Mouse (Mus musculus): Measurements from ENCODE around the gene Ankzf1.
"Not testable (repeated sequence)": the region's sequence is repeated elsewhere in the genome, so short reads cannot be mapped to it uniquely, and the experiment has no call there.

The Ankzf1 gene

GRCm38 (mm10) chr1:75223532-75223931, 31.6 kb downstream of the Ankzf1 start:
- DNase-seq (ENCODE audit: extremely low spot score, low read depth, low spot score) = no peak

GRCm38 (mm10) chr1:75225473-75225872, 33.5 kb downstream of the Ankzf1 start:
- no peak for DNase-seq (ENCODE audit: extremely low spot score, low read depth, low spot score)

GRCm38 (mm10) chr1:75226138-75226537, 34.2 kb downstream of the Ankzf1 start:
- no peak for DNase-seq (ENCODE audit: extremely low spot score, low read depth, low spot score)

- no peak for DNase-seq (ENCODE audit: extremely low spot score, low read depth, low spot score)
These were observed 35.7 kb downstream of the Ankzf1 start for GRCm38 (mm10) chr1:75227653-75228052.

DNA sequence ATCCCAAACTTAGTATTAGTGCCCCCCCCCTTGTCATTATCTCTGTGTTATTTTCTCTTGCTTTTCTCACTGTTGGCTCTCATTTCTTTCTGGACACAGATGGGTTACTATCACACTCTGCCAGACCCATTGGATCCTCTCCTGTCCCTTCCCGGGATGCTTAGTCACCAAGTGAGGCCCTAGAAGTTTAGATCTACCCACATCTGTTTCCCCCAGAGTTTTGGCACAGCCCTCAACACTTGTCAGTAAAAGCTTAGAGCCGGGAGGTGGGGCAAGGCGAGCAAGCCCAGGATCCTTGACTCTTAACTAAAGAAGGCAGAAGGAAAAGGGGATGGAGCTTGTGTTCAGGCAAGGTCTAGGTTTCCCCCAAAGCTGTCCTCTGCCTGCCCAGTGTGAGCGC, 37.2 kb downstream of the Ankzf1 start:
- no peak for DNase-seq (ENCODE audit: extremely low spot score, low read depth, low spot score)

DNA sequence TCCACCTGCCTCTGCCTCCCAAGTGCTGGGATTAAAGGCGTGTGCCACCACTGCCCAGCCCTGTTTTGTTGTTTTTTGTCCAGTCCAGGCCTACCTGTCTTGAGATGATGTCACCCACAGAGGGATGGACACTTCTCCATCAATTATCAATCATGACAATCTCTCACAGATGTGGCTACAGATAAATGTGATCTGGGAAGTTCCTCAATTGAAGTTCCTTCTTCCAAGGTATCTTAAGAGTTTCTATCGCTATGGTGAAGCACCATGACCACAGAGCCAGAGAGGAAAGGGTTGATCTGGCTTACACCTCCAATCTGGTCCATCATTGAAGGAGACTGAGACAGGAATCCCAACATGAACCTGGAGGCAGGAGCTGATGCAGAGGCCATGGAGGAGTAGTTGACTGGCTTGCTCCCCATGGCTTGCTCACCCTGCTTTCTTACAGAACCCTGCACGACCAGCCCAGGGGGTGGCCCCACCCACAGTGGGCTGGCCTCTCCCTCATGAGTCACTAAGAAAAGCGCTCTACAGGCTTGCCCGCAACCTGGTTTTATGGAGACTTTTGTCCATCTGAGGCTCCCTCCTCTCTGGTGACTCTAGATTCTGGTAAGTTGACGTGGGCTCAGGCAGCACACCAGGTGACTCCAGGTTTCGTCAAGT, 38.5 kb downstream of the Ankzf1 start:
- no peak for DNase-seq (ENCODE audit: extremely low spot score, low read depth, low spot score)

DNA sequence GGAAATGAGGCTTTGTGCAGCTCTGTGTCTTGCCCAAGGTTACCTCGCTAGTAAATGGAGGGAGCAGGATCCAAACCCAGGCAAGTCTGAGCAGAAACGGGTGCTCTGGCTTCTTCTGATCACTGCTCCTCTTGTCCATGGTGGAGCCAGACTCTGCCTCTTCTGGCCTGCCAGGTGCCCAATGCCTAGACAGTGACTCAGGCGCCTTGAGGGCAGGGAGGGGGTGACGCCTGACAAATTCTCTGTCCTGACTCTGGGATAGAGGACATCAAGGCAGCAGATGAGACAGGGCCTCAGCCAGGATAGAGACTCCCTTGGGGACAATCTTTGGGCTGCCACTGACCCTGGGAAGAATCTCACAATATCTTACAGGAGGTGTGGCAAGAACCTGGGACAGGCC, 39.3 kb downstream of the Ankzf1 start:
- no peak for DNase-seq (ENCODE audit: extremely low spot score, low read depth, low spot score)

- no peak for DNase-seq (ENCODE audit: extremely low spot score, low read depth, low spot score)
These were observed 39.8 kb downstream of the Ankzf1 start, which contains the start of gene A630095N17Rik for GRCm38 (mm10) chr1:75231664-75232152. A630095N17Rik (minus strand) TSS chr1:75232102.

GRCm38 (mm10) chr1:75232489-75232888, 40.5 kb downstream of the Ankzf1 start:
- not testable (repeated sequence) for DNase-seq (ENCODE audit: extremely low spot score, low read depth, low spot score)

- DNase-seq (ENCODE audit: extremely low spot score, low read depth, low spot score) = no peak
These were observed 42.7 kb downstream of the Ankzf1 start for GRCm38 (mm10) chr1:75234606-75235005.

- DNase-seq (ENCODE audit: extremely low spot score, low read depth, low spot score) = no peak
These were observed 44.4 kb downstream of the Ankzf1 start, which contains the start of gene Dnajb2 for GRCm38 (mm10) chr1:75236117-75237050. Dnajb2 (plus strand) TSS chr1:75236406.

DNA sequence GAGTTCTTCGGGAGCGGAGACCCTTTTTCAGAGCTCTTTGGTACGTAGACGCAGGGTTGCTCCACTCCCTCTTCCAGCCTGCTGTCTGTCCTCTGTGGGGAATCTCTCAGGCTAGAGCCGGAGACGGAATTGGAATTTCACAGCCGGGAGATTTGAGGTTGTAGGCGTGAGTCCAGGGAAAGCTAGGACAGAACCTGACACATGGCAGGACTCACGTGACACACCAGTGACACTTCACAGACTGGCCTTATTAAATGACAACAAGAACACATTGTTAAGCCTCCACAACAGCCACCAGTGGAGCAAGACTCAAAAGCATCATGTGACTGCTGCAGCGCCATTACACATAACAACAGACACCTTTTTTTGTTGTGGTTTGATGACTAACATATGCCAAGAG, 47.6 kb downstream of the Ankzf1 start:
- DNase-seq (ENCODE audit: extremely low spot score, low read depth, low spot score) = no peak

DNA sequence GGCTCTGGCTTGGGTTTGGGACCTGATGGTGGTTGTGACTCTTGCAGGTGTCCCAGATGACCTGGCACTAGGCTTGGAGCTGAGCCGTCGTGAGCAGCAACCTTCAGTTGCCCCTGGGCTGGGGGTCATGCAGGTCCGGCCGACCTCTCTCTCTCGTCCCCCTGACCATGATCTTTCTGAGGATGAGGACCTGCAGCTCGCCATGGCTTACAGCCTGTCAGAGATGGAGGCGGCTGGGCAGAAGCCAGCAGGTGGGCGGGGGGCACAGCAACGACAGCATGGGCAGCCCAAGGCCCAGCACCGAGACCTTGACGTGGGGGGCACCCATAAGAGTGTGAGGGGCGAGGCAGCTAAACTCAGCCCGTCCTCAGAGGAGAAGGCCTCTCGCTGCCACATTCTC, 51.5 kb downstream of the Ankzf1 start:
- no peak for DNase-seq (ENCODE audit: extremely low spot score, low read depth, low spot score)

- DNase-seq (ENCODE audit: extremely low spot score, low read depth, low spot score) = no peak
These were observed 52.4 kb downstream of the Ankzf1 start for GRCm38 (mm10) chr1:75244175-75244826.

DNA sequence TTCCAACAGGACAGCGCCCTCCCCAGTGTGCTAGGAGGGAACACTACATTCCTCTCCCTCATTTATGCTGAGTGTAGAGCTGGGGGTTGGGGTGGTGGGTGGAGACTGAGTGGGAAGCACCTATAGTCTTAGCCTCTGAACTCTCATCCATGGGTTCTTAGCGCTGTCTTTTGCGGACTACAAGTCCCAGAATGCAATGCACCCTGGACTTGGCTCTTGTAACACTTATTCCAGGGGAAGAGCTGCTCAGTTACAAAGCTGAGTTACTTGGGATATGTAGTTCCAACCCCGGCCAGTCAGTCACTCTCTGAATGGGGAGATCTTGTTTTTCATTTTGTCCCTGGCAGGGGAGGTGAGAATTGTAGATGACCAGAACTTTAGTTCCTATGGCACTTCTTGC, 52.9 kb downstream of the Ankzf1 start:
- DNase-seq (ENCODE audit: extremely low spot score, low read depth, low spot score) = no peak

DNA sequence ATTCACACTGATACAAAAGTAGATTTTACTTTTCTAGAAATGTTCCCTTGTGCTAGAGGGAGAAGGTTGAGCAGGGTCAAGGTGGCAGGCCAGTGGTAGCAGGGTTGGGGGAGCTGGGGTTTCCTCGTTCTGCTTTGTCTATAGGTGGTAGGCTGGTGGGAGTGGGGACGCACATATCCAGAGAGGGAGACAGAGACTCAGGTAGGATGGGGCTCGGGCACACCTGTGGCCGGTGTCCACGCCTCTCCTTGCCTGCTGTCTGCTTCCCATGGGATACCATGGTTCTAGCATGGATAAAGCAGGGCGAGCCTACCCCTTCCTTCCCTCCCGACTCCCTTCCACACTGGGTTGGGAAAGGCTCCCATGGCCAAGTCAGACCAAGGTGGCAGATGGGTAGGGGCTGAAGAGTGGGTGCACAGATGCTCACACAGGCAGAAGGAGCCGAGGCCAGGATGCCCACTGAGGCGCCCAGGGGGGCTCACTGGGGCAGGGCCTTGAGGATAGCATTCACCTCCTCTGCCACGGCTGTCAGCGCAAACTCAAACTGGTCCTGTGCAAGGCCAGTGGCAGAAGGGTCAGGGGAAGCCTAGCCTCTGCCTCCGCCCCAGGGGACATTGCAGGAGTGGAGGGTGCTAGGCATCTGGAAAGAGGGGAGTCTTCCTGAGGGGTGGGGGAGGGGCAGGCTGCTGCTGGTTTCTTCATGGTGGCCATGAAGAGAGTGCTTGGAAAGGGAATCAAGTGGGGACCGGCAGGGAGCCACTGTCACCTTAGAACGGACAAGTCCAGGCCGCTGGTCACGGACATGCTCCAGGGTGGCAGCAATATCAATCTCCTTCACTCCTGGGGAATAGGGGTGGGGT, 55.4 kb downstream of the Ankzf1 start:
- DNase-seq (ENCODE audit: extremely low spot score, low read depth, low spot score) = no peak

GRCm38 (mm10) chr1:75248041-75248772, 56.3 kb downstream of the Ankzf1 start:
- DNase-seq (ENCODE audit: extremely low spot score, low read depth, low spot score) = no peak

Data from hindlimb bud, embryonic 11.5 days (tissue).